Mouse (Mus musculus) brown adipose tissue, adult 24 weeks (tissue): ENCODE results near the gene Cops9. TPM values are rescaled to one million over a fixed set of nuclear protein-coding genes. Genes with fewer than 3 reads are reported as not detected.

Experiments
- H3K27ac ChIP-seq: fragments of 200-500 bp; replicated peaks from 2 replicates; pipeline ENCODE4 v1.5.1; 2012; ENCODE audit warnings: low read depth, mild to moderate bottlenecking, low read length
- H3K4me1 ChIP-seq: fragments of 200-500 bp; 2 replicates; pipeline ENCODE4 v1.6.1; 2012; ENCODE audit warnings: low read length, mixed read lengths; ENCODE audit not compliant: control insufficient read depth, insufficient read depth, insufficient read length
- H3K4me3 ChIP-seq: fragments of 200-500 bp; 2 replicates; pipeline ENCODE4 v1.5.1; 2012; ENCODE audit warnings: low read depth, mild to moderate bottlenecking, low read length, moderate library complexity; ENCODE audit not compliant: insufficient read depth
- polyA plus RNA-seq: library from polyadenylated mRNA; stranded (reverse); fragments of >200 nt; gene quantifications from 2 replicates; pipeline ENCODE4 v1.2.4, GENCODE M21; 2012; ENCODE audit not compliant: missing spikeins, insufficient read depth, insufficient read length

The Cops9 gene
- polyA plus RNA-seq, result 587 and 1,028 TPM in 2 replicates

- H3K4me1 ChIP-seq, result peaks cover 15% of the 10 kb centered on the region
- H3K27ac ChIP-seq, result peak within 1 kb of the TSS; percentile 11
- H3K4me3 ChIP-seq, result peak within 1 kb of the TSS; percentile 76
Measured at GRCm38 (mm10) chr1:92641514-92642272, at the start of gene Cops9. Cops9 (minus strand) TSS chr1:92641985.

- Histone ChIP-seq H3K27ac (no peak overlapping the region), H3K4me3 (no peak overlapping the region), H3K4me1 (no peaks in the 10 kb centered on the region)
Measured at GRCm38 (mm10) chr1:92691166-92691844, 49.5 kb upstream of the Cops9 start.

DNA sequence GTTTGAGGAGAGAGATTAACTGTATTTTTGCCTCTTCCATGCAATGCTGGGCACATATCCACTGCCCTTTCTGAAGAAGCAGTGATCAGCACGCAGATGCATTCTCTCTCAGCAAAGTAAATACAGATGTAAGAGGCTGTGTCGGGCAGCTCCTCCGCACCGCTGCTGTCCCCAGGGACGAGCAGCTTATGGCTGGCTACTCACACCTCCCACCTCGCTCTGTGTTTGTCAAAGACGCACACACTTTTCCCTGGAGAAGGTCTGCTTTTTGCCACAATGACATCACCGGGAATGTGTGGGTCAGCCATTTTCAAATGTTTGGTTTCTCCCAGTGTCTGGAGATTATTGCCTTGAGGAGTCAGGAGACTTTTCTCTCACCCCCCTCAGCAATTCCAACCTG lies 45.2 kb upstream of the Cops9 start:
- no peak overlapping the region for H3K27ac ChIP-seq
- no peak overlapping the region for H3K4me3 ChIP-seq
- no peaks in the 10 kb centered on the region for H3K4me1 ChIP-seq

DNA sequence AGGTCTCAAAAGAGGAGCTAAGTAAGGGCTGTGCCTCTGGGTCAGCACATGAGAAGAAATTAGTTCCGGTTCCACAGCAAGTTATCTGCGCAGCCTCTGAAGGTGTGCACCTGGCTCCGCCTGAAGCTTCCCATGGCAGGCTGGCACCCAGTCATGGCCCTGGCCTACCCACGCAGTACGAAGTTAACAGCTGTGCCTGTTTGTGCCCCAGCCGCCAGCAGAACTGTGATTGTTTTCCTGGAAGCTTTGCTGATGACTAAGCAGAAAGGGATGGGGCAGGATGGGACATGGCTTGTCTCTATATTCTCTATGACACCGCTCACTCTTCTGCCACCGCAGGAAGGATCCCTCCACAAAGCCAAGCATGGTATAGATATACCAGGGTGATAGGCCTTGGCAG lies 41.4 kb upstream of the Cops9 start:
- no peak overlapping the region for H3K27ac ChIP-seq

DNA sequence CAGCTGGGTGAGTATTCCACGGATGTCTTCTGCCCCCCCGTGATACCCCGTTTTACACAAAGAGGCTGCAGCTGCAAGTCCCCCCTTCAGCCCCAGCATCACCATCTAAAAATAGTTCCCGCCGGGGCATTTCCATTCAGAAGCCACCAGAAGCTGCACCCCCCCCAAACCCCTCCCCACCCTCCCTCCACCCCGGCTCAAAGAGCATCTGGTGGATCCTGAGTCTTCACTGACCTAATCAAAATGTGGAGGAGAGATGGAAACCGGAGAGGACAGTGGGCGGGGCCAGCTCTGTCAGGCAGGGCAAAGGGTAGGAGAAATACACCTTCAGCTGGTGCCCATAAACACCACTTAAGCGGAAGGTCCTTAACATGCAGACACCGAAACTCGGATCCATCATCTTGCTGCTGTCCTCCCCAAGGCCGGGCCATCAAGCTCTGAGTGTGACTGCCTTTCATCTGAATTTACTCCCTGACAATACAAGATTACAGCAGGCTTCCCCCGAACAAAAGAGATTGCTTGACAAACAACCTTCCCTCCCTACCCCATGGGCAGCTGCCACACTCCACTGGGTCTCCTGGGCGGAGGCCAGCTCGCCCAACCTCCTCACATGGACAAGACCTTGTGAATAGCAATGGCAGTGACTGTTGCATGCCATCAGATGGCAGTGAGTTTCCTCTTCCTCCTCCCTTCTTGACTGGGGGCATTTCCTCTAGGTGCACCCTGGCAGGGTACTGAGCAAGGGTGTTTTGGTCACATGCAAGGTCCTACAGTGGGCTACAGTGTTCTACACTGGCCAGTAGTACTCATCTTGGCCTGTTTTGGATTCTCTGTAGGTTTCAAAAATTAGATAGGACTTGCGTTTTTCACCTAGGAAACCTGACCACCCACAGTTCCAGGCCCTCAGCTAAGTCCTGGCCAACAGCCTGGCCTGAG lies 39.2 kb upstream of the Cops9 start:
- Histone ChIP-seq H3K4me3 (no peak overlapping the region), H3K27ac (no peak overlapping the region), H3K4me1 (no peaks in the 10 kb centered on the region)

More for the DNA sequence above, 41.4 kb upstream of the Cops9 start:
- H3K4me1 ChIP-seq, result no peaks in the 10 kb centered on the region
- no peak overlapping the region for H3K4me3 ChIP-seq

- Histone ChIP-seq H3K27ac (no peak overlapping the region), H3K4me1 (no peaks in the 10 kb centered on the region), H3K4me3 (no peak overlapping the region)
Measured at GRCm38 (mm10) chr1:92678757-92679156, 37.0 kb upstream of the Cops9 start.

DNA sequence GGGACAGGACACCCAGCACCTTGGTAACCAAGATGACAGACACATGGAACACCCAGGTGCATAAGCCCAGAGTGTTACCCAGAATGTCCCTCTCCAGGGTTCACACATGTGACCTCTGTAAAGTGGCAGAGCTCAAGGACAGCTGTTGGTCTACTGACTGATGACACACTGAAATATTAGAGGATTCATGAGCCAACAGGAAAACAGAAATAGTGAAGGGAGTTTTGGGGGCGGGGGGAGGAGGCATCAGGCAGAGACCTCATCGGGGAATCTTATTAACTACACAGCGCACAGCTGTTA lies 34.8 kb upstream of the Cops9 start:
- H3K4me1 ChIP-seq, result no peaks in the 10 kb centered on the region
- H3K4me3 ChIP-seq, result no peak overlapping the region
- no peak overlapping the region for H3K27ac ChIP-seq

- H3K4me3 ChIP-seq, result no peak overlapping the region
- no peak overlapping the region for H3K27ac ChIP-seq
- H3K4me1 ChIP-seq, result no peaks in the 10 kb centered on the region
Measured at GRCm38 (mm10) chr1:92675932-92676675, 34.3 kb upstream of the Cops9 start.

DNA sequence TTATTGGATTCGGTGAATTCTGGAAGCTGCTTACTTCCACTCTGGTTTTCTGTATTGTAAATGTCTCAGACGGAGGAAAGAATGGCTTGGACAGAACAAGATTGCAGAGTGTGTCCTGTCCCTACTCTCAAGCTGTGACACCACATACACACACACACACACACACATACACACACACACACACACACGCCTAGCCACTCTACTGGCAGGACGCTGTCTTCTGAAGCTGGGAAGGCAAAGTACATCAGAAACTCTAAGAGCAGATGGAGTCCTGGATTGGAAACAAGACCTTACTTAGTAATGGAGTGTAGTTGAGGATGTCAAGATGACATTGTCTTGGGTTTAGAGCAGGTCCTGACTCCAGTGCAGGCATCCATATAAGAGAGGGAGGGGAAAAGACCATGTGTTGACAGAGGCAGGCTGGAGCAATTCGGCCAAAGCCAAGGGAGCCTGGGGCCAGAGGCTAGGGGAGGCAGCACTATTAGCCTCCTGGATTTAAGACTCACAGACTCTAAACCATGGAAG lies 31.5 kb upstream of the Cops9 start:
- H3K4me1 ChIP-seq, result no peaks in the 10 kb centered on the region
- no peak overlapping the region for H3K4me3 ChIP-seq
- no peak overlapping the region for H3K27ac ChIP-seq

GRCm38 (mm10) chr1:92671326-92671725 lies 29.5 kb upstream of the Cops9 start:
- H3K4me3 ChIP-seq, result no peak overlapping the region
- no peaks in the 10 kb centered on the region for H3K4me1 ChIP-seq
- no peak overlapping the region for H3K27ac ChIP-seq

GRCm38 (mm10) chr1:92669430-92669829 lies 27.6 kb upstream of the Cops9 start:
- Histone ChIP-seq H3K4me1 (no peaks in the 10 kb centered on the region), H3K4me3 (no peak overlapping the region)

GRCm38 (mm10) chr1:92667106-92667505 lies 25.3 kb upstream of the Cops9 start:
- no peak overlapping the region for H3K4me3 ChIP-seq
- H3K27ac ChIP-seq, result no peak overlapping the region
- H3K4me1 ChIP-seq, result no peaks in the 10 kb centered on the region

More at GRCm38 (mm10) chr1:92669430-92669829, 27.6 kb upstream of the Cops9 start:
- no peak overlapping the region for H3K27ac ChIP-seq

DNA sequence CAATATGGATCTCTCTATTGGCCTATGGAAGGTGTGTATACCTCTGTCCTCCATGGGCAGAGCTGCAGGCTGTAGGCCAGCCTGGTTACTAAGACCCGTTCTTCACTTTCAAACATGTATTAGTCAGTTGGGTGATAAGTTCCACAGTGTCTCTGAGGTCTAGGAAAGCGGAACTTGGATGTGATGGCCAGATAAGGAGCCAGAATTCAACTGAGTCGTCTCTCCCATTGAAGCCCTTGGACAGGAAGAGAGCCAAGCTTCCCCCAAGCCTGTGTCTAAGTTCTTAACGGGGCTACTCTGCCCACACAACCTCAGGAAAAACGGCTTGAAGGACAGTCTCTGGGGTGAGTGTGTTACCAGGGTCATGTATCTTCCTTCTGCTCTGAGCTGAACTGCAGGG lies 17.6 kb upstream of the Cops9 start:
- H3K4me1 ChIP-seq, result no peaks in the 10 kb centered on the region
- H3K4me3 ChIP-seq, result no peak overlapping the region
- no peak overlapping the region for H3K27ac ChIP-seq

GRCm38 (mm10) chr1:92657025-92657820 lies 15.4 kb upstream of the Cops9 start:
- Histone ChIP-seq H3K4me3 (no peak overlapping the region), H3K4me1 (no peaks in the 10 kb centered on the region), H3K27ac (no peak overlapping the region)
